Mouse (Mus musculus) forebrain, embryonic 16.5 days (tissue): Measurements from ENCODE around the gene Hdhd5. TPM values are rescaled to one million over a fixed set of nuclear protein-coding genes. Genes with fewer than 3 reads are reported as not detected.

Experiments used
- ATAC-seq: fragments of 200-750 bp; cut with Nextera tagmentation; 2 replicates; pipeline ENCODE4 v1.8.0; 2017; ENCODE audit warnings: mild to moderate bottlenecking, moderate library complexity
- H3K27ac ChIP-seq: fragments of 300-500 bp; sonication (generic); 2 replicates; pipeline ENCODE4 v1.5.1; 2014; ENCODE audit warnings: low read length, control low read depth
- H3K27me3 ChIP-seq: fragments of 300-500 bp; sonication (generic); replicated peaks from 2 replicates; pipeline ENCODE4 v1.6.1; 2014; ENCODE audit warnings: low read length; ENCODE audit not compliant: control insufficient read depth, insufficient read depth
- H3K36me3 ChIP-seq: fragments of 300-500 bp; sonication (generic); 2 replicates; pipeline ENCODE4 v1.6.1; 2014; ENCODE audit not compliant: control insufficient read depth, insufficient read depth
- H3K4me1 ChIP-seq: fragments of 300-500 bp; sonication (generic); replicated peaks from 2 replicates; pipeline ENCODE4 v1.6.1; 2014; ENCODE audit warnings: low read length; ENCODE audit not compliant: control insufficient read depth, insufficient read depth
- H3K4me2 ChIP-seq: fragments of 300-500 bp; sonication (generic); 2 replicates; pipeline ENCODE4 v1.6.1; 2014; ENCODE audit warnings: mild to moderate bottlenecking, low read length, control low read depth
- H3K4me3 ChIP-seq: fragments of 300-500 bp; sonication (generic); replicated peaks from 2 replicates; pipeline ENCODE4 v1.5.1; 2014; ENCODE audit warnings: mild to moderate bottlenecking, low read length, control low read depth
- H3K9ac ChIP-seq: fragments of 300-500 bp; sonication (generic); replicated peaks from 2 replicates; pipeline ENCODE4 v1.6.1; 2014; ENCODE audit warnings: low read depth, low read length, control low read depth
- H3K9me3 ChIP-seq: fragments of 300-500 bp; sonication (generic); 2 replicates; pipeline ENCODE4 v1.6.1; 2016; ENCODE audit warnings: low read length; ENCODE audit not compliant: control insufficient read depth
- WGBS: fragments of 180-500 bp; shearing (Covaris S2); extraction: QIAGEN DNeasy Blood & Tissue Kit; methylation state at CpG from one replicate; pipeline ENCODE4 v1.1.7; 2014; 5-methylcytosine and 5-hydroxymethylcytosine counted together
- polyA plus RNA-seq: library from polyadenylated mRNA; unstranded; fragments of >200 nt; fragmentation: Nextera tagmentation; extraction: Ambion mirVana; gene quantifications from 2 replicates; pipeline ENCODE4 v1.2.1, GENCODE M21; 2015

Hdhd5 gene
- polyA plus RNA-seq, 1 experiment from 2014 or later = 15.3 TPM

DNA sequence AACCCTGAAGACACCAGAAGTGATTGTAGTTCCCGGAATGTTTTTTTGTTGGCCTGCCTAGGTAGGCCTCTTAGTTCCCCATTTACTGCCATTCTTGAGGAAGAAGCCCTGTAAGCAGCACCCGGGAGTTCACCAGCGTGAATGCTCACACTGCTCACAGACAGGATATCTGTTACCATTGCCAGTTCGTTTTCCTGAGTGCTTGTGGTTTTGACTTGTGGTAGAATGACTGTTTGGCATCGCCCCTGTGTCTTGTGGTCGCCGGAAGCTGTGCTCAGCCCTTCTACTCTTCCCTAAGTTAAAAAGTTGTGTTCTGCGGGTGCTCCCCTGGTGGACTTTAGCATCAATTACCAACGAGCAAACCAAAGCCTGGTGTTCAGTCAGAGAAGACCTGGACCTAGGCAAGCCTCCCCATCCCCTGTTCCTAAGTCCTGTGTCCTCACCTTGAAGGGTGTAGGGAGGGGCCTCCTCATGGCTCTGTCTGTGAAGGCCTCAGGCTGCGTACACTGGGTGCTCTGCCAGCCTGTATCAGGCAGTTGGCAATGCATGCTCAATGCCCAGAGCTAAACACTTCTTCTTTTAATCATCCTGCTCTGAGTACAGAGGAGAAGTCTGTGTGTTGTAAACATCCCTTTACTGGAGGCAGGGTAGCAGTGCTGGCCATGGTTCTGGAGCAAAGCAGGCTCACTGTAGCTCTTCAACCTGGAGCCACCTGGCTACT, 64.3 kb downstream of the Hdhd5 start:
- no peaks in the 10 kb centered on the region for H3K36me3 ChIP-seq
- no peak overlapping the region for H3K4me2 ChIP-seq
- H3K4me3 ChIP-seq = no peak overlapping the region
- no peak overlapping the region for H3K9ac ChIP-seq
- H3K27ac ChIP-seq = no peak overlapping the region
- peaks cover 10% of the 10 kb centered on the region for H3K27me3 ChIP-seq
- 78% methylated on average over 10 of the region's 10 CpGs for WGBS
- peaks cover 17% of the 10 kb centered on the region for H3K4me1 ChIP-seq
- ATAC-seq = no peak
- no peaks in the 10 kb centered on the region for H3K9me3 ChIP-seq

- Histone ChIP-seq H3K27me3 (peaks cover 10% of the 10 kb centered on the region), H3K9ac (no peak overlapping the region), H3K4me1 (peaks cover 14% of the 10 kb centered on the region), H3K36me3 (no peaks in the 10 kb centered on the region), H3K9me3 (no peaks in the 10 kb centered on the region), H3K27ac (no peak overlapping the region), H3K4me2 (no peak overlapping the region), H3K4me3 (no peak overlapping the region)
- no peak for ATAC-seq
- WGBS = 33% methylated on average over 4 of the region's 4 CpGs
Observed at GRCm38 (mm10) chr6:120465393-120465792, 65.7 kb downstream of the Hdhd5 start.

- Histone ChIP-seq H3K36me3 (no peaks in the 10 kb centered on the region), H3K9ac (no peak overlapping the region), H3K4me1 (peaks cover 14% of the 10 kb centered on the region), H3K27me3 (peaks cover 10% of the 10 kb centered on the region), H3K27ac (no peak overlapping the region), H3K4me3 (no peak overlapping the region), H3K9me3 (no peaks in the 10 kb centered on the region), H3K4me2 (peak overlapping the region; percentile 64)
- 54% methylated on average over 9 of the region's 9 CpGs for WGBS
- no peak for ATAC-seq
Observed at GRCm38 (mm10) chr6:120464406-120464939, 66.6 kb downstream of the Hdhd5 start.

DNA sequence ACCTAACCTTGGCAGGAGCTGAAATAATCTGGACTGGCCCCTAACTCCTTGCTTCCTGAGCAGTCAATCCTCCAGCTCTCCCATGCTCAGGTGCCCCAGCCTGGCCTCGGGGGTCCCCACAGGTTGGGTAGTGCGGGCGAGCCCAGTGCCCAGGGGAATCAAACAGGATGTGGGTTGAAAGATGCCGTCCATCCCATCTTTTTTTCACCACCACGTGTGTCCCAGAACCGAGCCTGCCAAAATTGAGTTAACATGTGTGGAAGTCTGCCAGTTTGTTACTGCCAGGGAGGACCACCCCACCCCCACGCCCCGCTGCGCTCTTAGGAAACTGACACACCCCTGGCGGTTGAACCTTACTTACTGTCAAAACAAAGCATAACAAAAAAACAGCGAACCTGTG, 67.2 kb downstream of the Hdhd5 start:
- Histone ChIP-seq H3K4me1 (peaks cover 14% of the 10 kb centered on the region), H3K36me3 (no peaks in the 10 kb centered on the region), H3K9ac (peak overlapping the region; percentile 65), H3K27me3 (peaks cover 10% of the 10 kb centered on the region), H3K9me3 (no peaks in the 10 kb centered on the region), H3K4me2 (peak overlapping the region; percentile 64), H3K4me3 (peak overlapping the region; percentile 64), H3K27ac (no peak overlapping the region)
- ATAC-seq = peak; percentile 35
- 2% methylated on average over 11 of the region's 11 CpGs for WGBS

DNA sequence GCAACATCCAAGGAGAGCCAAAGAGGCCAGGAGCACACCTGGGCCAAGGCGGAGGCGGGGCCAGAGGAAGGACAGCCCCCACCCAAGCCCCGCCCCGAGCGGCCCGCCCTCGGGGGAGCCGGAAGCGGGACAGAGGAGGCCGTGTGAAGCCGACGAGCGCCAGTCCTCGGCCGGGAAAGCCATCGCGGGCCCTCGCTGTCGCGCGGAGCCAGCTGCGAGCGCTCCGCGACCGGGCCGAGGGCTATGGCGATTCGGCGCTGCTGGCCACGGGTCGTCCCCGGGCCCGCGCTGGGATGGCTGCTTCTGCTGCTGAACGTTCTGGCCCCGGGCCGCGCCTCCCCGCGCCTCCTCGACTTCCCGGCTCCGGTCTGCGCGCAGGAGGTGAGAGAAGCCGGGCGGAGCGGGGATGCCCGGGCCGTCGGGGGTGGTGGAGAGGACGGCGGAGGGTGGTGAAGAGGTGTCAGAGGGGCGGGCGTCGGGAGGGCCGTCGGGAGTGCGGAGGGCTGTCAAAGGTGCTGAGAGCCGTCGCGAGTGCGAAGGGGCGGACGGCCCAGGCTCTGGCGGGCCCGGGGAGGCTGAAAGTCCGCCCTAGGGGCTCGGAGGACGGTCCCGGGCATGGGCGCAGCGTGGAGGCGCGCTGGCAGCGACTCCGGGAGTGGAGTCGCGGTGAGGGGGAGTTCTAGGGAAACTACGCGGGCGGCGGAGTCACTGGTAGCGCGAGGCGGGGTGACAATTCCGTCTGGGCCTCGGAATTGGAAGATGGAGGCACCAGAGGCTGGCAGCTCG, 67.8 kb downstream of the Hdhd5 start, which contains the start of gene Il17ra:
Il17ra (plus strand) TSS at position 162 of the 786 bp plus-strand sequence.
- Histone ChIP-seq H3K36me3 (no peaks in the 10 kb centered on the region), H3K4me1 (peaks cover 14% of the 10 kb centered on the region), H3K9ac (peak within 1 kb of the TSS; percentile 65), H3K4me2 (peak within 1 kb of the TSS; percentile 64), H3K27ac (no peak within 1 kb of the TSS), H3K4me3 (peak within 1 kb of the TSS; percentile 64), H3K9me3 (no peaks in the 10 kb centered on the region), H3K27me3 (peaks cover 10% of the 10 kb centered on the region)
- ATAC-seq = peak; percentile 83
- under 1% methylated on average over 77 of the region's 90 CpGs for WGBS

GRCm38 (mm10) chr6:120462251-120462650, 68.9 kb downstream of the Hdhd5 start:
- Histone ChIP-seq H3K9me3 (no peaks in the 10 kb centered on the region), H3K27me3 (peaks cover 10% of the 10 kb centered on the region), H3K9ac (no peak overlapping the region), H3K4me1 (peaks cover 14% of the 10 kb centered on the region), H3K4me3 (no peak overlapping the region), H3K27ac (no peak overlapping the region), H3K4me2 (no peak overlapping the region), H3K36me3 (no peaks in the 10 kb centered on the region)
- ATAC-seq = no peak
- WGBS = 49% methylated on average over 6 of the region's 6 CpGs

DNA sequence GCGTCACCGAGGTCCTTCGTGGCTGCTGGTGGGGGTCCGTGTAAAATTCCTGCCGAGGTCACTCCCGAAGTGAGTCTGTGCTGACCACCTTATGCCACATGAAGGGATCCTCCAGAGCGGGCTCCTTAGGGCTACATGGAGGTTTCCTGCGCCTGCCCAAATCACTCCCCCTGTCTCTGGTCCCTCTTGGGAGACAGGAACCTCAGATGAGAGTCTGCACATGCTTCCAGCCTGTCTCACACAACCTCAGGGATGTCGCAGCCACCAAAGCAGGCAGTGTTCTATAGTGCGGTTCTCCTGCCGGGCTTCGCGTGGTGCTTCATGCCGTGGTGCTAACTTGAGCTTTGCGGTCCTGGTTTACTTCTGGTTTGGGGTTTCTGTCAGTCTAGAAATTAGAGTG, 69.9 kb downstream of the Hdhd5 start:
- Histone ChIP-seq H3K36me3 (no peaks in the 10 kb centered on the region), H3K4me3 (no peak overlapping the region), H3K27me3 (peaks cover 10% of the 10 kb centered on the region), H3K27ac (no peak overlapping the region), H3K9ac (no peak overlapping the region), H3K9me3 (no peaks in the 10 kb centered on the region), H3K4me1 (peaks cover 14% of the 10 kb centered on the region), H3K4me2 (no peak overlapping the region)
- ATAC-seq = no peak
- 73% methylated on average over 15 of the region's 15 CpGs for WGBS

Other genes with a start within 250 kb of the Hdhd5 start
- gene D330020A13Rik, start 237.0 kb downstream of the Hdhd5 start, polyA plus RNA-seq = not detected in 2 replicates
- 0.17 and 0.24 TPM in 2 replicates for gene B4galnt3, start 236.8 kb downstream of the Hdhd5 start, polyA plus RNA-seq
- 47.1 and 48.3 TPM in 2 replicates for gene Kdm5a, start 167.2 kb downstream of the Hdhd5 start, polyA plus RNA-seq
- gene Ccdc77, start 166.9 kb downstream of the Hdhd5 start, polyA plus RNA-seq = 13.3 and 13.7 TPM in 2 replicates
- gene Il17ra, start 68.1 kb downstream of the Hdhd5 start, polyA plus RNA-seq = 4.6 and 5.3 TPM in 2 replicates
- 3.3 and 3.5 TPM in 2 replicates for gene Tmem121b, start 37.5 kb downstream of the Hdhd5 start, polyA plus RNA-seq
- 3.6 and 4.0 TPM in 2 replicates for gene Cecr2, start 135.1 kb upstream of the Hdhd5 start, polyA plus RNA-seq
- gene Slc25a18, start 242.3 kb upstream of the Hdhd5 start, polyA plus RNA-seq = 1.4 and 3.5 TPM in 2 replicates